Mouse (Mus musculus) liver, adult 2 months (tissue): ENCODE measurements at regions not wholly inside any gene's neighbourhood (a gene's known extent, or its start where the extent isn't known, plus 50 kb on each side); places are given as distances from the start of the nearest gene placed in this dataset.

Experiments
- CTCF ChIP-seq: fragments of 200-500 bp; IDR thresholded peaks from 2 replicates; pipeline ENCODE4 v1.5.1; 2011; ENCODE audit warnings: low read depth, low read length, control low read depth
- POLR2A ChIP-seq: fragments of 200-500 bp; IDR thresholded peaks from 2 replicates; pipeline ENCODE4 v1.6.1; 2011; ENCODE audit warnings: low read length, control low read depth; ENCODE audit not compliant: insufficient read depth; ENCODE audit errors: extremely low read depth

GRCm38 (mm10) chr15:90123999-90124398 is 100.1 kb upstream of the Alg10b start:
- no peak for TF ChIP-seq POLR2A
- no peak for TF ChIP-seq CTCF
